Mouse (Mus musculus): Measurements from ENCODE around the gene Ndufs3. TPM values are rescaled to one million over a fixed set of nuclear protein-coding genes. Genes with fewer than 3 reads are reported as not detected.

The Ndufs3 gene
- polyA plus RNA-seq, 1 experiment from 2014 or later, result 251 TPM

- H3K27me3 ChIP-seq (ENCODE audit: insufficient read depth, low read length), result peaks cover 36% of the 10 kb centered on the region
- H3K4me3 ChIP-seq (ENCODE audit: low read length), result peak within 1 kb of the TSS; percentile 54
- peaks cover 10% of the 10 kb centered on the region for H3K4me1 ChIP-seq (ENCODE audit: insufficient read depth, low read length)
- no peaks in the 10 kb centered on the region for H3K36me3 ChIP-seq (ENCODE audit: insufficient read depth, low read length)
- H3K4me2 ChIP-seq (replicated peaks; ENCODE audit: low read depth, low read length), result peak within 1 kb of the TSS; percentile 85
- H3K9ac ChIP-seq (replicated peaks; ENCODE audit: low read length), result peak within 1 kb of the TSS; percentile 66
- H3K9me3 ChIP-seq (ENCODE audit: low read length), result no peaks in the 10 kb centered on the region
- WGBS, result under 1% methylated on average over 43 of the region's 45 CpGs
- ATAC-seq (ENCODE audit: low FRiP score, low TSS enrichment), result peak; percentile 61
- no peak within 1 kb of the TSS for H3K27ac ChIP-seq (ENCODE audit: low read length)
Observed at GRCm38 (mm10) chr2:90885218-90886041, 19.2 kb downstream of the Ndufs3 start, which contains the start of gene C1qtnf4. Gene C1qtnf4, plus strand, starts transcription at chr2:90885860.

DNA sequence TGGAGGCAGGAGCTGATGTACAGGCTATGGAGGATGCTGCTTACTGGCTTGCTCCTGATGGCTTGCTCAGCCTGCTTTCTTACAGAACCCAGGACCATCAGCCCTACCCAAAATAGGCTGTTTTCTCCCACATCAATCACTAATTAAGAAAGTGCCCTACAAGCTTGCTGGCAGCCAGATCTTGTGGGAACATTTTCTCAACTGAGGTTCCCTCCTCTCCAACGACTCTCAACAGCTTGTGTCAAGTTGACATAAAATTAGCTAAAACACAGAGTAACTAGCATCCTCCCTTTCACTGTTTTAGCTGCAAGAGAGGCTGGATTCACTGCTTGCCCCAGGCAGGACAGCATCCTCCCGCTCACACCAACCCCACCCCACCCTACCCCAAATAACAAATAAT, 22.8 kb downstream of the Ndufs3 start:
- WGBS, result 80% methylated on average over 2 of the region's 2 CpGs
- no peaks in the 10 kb centered on the region for H3K9me3 ChIP-seq (ENCODE audit: low read length)
- peaks cover 11% of the 10 kb centered on the region for H3K27me3 ChIP-seq (ENCODE audit: insufficient read depth, low read length)
- peaks cover 6% of the 10 kb centered on the region; the same call in 1 of the 2 replicates for H3K4me1 ChIP-seq (ENCODE audit: insufficient read depth, low read length)
- no peak overlapping the region for H3K4me3 ChIP-seq (ENCODE audit: low read length)
- no peak for ATAC-seq (ENCODE audit: low FRiP score, low TSS enrichment)
- no peaks in the 10 kb centered on the region for H3K36me3 ChIP-seq (ENCODE audit: insufficient read depth, low read length)
- H3K27ac ChIP-seq (ENCODE audit: low read length), result no peak overlapping the region
- no peak overlapping the region for H3K4me2 ChIP-seq (replicated peaks; ENCODE audit: low read depth, low read length)
- H3K9ac ChIP-seq (replicated peaks; ENCODE audit: low read length), result no peak overlapping the region

DNA sequence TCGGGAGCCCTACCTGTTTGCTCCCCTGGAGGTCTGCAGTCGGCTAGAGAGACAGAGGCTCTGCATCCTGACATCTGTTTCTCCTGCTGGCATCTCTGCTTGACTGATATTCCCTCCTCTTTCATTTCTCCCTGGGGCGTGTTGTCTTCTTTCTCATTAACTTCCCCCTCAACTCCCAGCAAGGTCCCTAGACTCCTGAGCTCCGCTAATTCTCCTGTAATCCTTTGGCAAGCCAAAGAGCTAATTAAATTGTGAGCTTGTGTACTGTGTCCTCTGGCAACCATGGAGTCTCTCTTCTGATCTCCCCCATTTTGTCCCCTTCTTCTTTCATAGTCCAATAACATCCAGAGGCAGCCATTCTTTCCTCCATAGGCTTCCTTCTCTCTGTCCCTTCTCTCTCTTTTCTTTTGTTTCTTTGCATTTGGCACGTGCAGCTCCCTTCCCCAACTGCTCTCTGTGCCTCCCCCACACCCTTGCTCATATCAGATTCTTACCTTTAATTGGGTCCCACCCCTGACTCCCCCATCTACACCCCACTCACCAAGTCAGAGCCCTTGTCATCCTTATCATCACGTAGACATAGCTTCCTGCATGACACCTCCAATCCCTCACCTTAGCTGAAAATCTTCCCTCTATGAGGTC, 24.4 kb downstream of the Ndufs3 start:
- Histone ChIP-seq H3K27ac (ENCODE audit: low read length) (no peak overlapping the region), H3K36me3 (ENCODE audit: insufficient read depth, low read length) (no peaks in the 10 kb centered on the region), H3K9ac (replicated peaks; ENCODE audit: low read length) (no peak overlapping the region), H3K9me3 (ENCODE audit: low read length) (no peaks in the 10 kb centered on the region), H3K4me3 (ENCODE audit: low read length) (no peak overlapping the region), H3K4me1 (ENCODE audit: insufficient read depth, low read length) (peaks cover 3% of the 10 kb centered on the region; the same call in 1 of the 2 replicates), H3K27me3 (ENCODE audit: insufficient read depth, low read length) (0 out of 2 replicates have a peak, but pooled peaks cover 3% of the 10 kb centered on the region), H3K4me2 (replicated peaks; ENCODE audit: low read depth, low read length) (no peak overlapping the region)
- ATAC-seq (ENCODE audit: low FRiP score, low TSS enrichment), result no peak
- 29% methylated on average over 6 of the region's 6 CpGs for WGBS

GRCm38 (mm10) chr2:90879419-90879818, 25.2 kb downstream of the Ndufs3 start:
- Histone ChIP-seq H3K4me1 (ENCODE audit: insufficient read depth, low read length) (no peaks in the 10 kb centered on the region), H3K27ac (ENCODE audit: low read length) (no peak overlapping the region), H3K9me3 (ENCODE audit: low read length) (no peaks in the 10 kb centered on the region), H3K27me3 (ENCODE audit: insufficient read depth, low read length) (no peaks in the 10 kb centered on the region), H3K36me3 (ENCODE audit: insufficient read depth, low read length) (no peaks in the 10 kb centered on the region), H3K9ac (replicated peaks; ENCODE audit: low read length) (no peak overlapping the region), H3K4me3 (ENCODE audit: low read length) (no peak overlapping the region), H3K4me2 (replicated peaks; ENCODE audit: low read depth, low read length) (no peak overlapping the region)
- no peak for ATAC-seq (ENCODE audit: low FRiP score, low TSS enrichment)

- H3K9ac ChIP-seq (replicated peaks; ENCODE audit: low read length), result no peak overlapping the region
- no peak overlapping the region for H3K27ac ChIP-seq (ENCODE audit: low read length)
- no peaks in the 10 kb centered on the region for H3K27me3 ChIP-seq (ENCODE audit: insufficient read depth, low read length)
- ATAC-seq (ENCODE audit: low FRiP score, low TSS enrichment), result no peak
- H3K4me2 ChIP-seq (replicated peaks; ENCODE audit: low read depth, low read length), result no peak overlapping the region
- no peaks in the 10 kb centered on the region for H3K9me3 ChIP-seq (ENCODE audit: low read length)
- H3K4me3 ChIP-seq (ENCODE audit: low read length), result no peak overlapping the region
- no peaks in the 10 kb centered on the region for H3K36me3 ChIP-seq (ENCODE audit: insufficient read depth, low read length)
- no peaks in the 10 kb centered on the region for H3K4me1 ChIP-seq (ENCODE audit: insufficient read depth, low read length)
- 67% methylated on average over 5 of the region's 5 CpGs for WGBS
Observed at GRCm38 (mm10) chr2:90877584-90878259, 26.9 kb downstream of the Ndufs3 start.

- Histone ChIP-seq H3K4me1 (ENCODE audit: insufficient read depth, low read length) (no peaks in the 10 kb centered on the region), H3K9ac (replicated peaks; ENCODE audit: low read length) (no peak overlapping the region), H3K9me3 (ENCODE audit: low read length) (no peaks in the 10 kb centered on the region), H3K27me3 (ENCODE audit: insufficient read depth, low read length) (no peaks in the 10 kb centered on the region), H3K4me3 (ENCODE audit: low read length) (no peak overlapping the region), H3K4me2 (replicated peaks; ENCODE audit: low read depth, low read length) (no peak overlapping the region), H3K27ac (ENCODE audit: low read length) (no peak overlapping the region), H3K36me3 (ENCODE audit: insufficient read depth, low read length) (no peaks in the 10 kb centered on the region)
- no peak for ATAC-seq (ENCODE audit: low FRiP score, low TSS enrichment)
- WGBS, result 72% methylated on average over 2 of the region's 2 CpGs
Observed at GRCm38 (mm10) chr2:90875239-90875638, 29.4 kb downstream of the Ndufs3 start.

GRCm38 (mm10) chr2:90874025-90874424, 30.6 kb downstream of the Ndufs3 start:
- H3K4me1 ChIP-seq (ENCODE audit: insufficient read depth, low read length), result no peaks in the 10 kb centered on the region
- H3K27me3 ChIP-seq (ENCODE audit: insufficient read depth, low read length), result no peaks in the 10 kb centered on the region
- no peak overlapping the region for H3K4me3 ChIP-seq (ENCODE audit: low read length)
- ATAC-seq (ENCODE audit: low FRiP score, low TSS enrichment), result no peak
- H3K27ac ChIP-seq (ENCODE audit: low read length), result no peak overlapping the region
- WGBS, result 90% methylated on average over 1 of the region's 1 CpGs
- H3K36me3 ChIP-seq (ENCODE audit: insufficient read depth, low read length), result no peaks in the 10 kb centered on the region
- H3K9ac ChIP-seq (replicated peaks; ENCODE audit: low read length), result no peak overlapping the region
- no peak overlapping the region for H3K4me2 ChIP-seq (replicated peaks; ENCODE audit: low read depth, low read length)
- no peaks in the 10 kb centered on the region for H3K9me3 ChIP-seq (ENCODE audit: low read length)

DNA sequence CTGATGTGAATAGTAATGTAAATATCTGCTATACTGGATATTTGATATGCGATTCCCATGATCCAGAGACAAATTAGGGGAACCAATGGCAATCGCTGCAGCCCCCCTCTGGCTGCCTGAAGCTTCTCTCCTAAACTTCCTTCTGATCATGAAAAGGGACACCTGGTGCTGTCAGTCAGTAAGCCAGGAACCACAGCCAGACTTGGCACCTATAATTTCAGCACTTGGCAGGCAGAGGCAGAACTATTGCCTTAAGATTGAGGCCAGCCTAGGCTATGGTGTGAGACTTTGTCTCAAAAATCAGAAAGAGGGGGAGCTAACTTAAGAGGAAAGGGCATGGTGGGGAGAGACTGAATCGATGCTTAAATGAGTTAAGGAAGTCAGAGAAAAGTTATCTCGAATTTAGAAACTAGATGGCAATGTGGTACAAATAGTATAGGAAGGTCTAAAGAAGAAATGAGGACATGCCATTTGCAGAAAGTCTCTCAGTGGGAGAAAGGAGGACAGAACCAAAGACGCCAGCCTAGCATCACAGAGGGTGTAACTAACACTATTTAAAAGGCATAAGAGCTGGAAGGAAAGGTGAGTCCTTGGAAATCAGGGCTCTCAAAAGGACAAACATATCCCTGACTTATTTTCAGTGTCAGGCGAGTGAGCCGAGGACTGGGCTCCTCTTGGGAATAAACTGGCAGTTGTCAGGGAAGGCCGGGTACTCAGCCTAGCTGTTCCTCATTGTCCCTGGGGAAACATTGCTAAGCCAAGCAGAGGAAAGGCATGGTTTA, 33.3 kb downstream of the Ndufs3 start:
- no peak overlapping the region for H3K27ac ChIP-seq (ENCODE audit: low read length)
- no peaks in the 10 kb centered on the region for H3K27me3 ChIP-seq (ENCODE audit: insufficient read depth, low read length)
- H3K4me3 ChIP-seq (ENCODE audit: low read length), result no peak overlapping the region
- no peak overlapping the region for H3K4me2 ChIP-seq (replicated peaks; ENCODE audit: low read depth, low read length)
- WGBS, result 68% methylated on average over 8 of the region's 8 CpGs
- no peaks in the 10 kb centered on the region for H3K9me3 ChIP-seq (ENCODE audit: low read length)
- H3K9ac ChIP-seq (replicated peaks; ENCODE audit: low read length), result no peak overlapping the region
- ATAC-seq (ENCODE audit: low FRiP score, low TSS enrichment), result no peak
- no peaks in the 10 kb centered on the region for H3K4me1 ChIP-seq (ENCODE audit: insufficient read depth, low read length)
- H3K36me3 ChIP-seq (ENCODE audit: insufficient read depth, low read length), result peaks cover 7% of the 10 kb centered on the region; the same call in 1 of the 2 replicates

- H3K9ac ChIP-seq (replicated peaks; ENCODE audit: low read length), result no peak overlapping the region
Observed at GRCm38 (mm10) chr2:90870136-90870601, 34.5 kb downstream of the Ndufs3 start.

More at GRCm38 (mm10) chr2:90870136-90870601, 34.5 kb downstream of the Ndufs3 start:
- no peak overlapping the region for H3K4me3 ChIP-seq (ENCODE audit: low read length)
- 0 out of 2 replicates have a peak, but pooled peaks have one; percentile 22 for ATAC-seq (ENCODE audit: low FRiP score, low TSS enrichment)
- 34% methylated on average over 4 of the region's 4 CpGs for WGBS
- H3K36me3 ChIP-seq (ENCODE audit: insufficient read depth, low read length), result peaks cover 16% of the 10 kb centered on the region
- H3K27me3 ChIP-seq (ENCODE audit: insufficient read depth, low read length), result no peaks in the 10 kb centered on the region
- no peaks in the 10 kb centered on the region for H3K9me3 ChIP-seq (ENCODE audit: low read length)
- H3K4me2 ChIP-seq (replicated peaks; ENCODE audit: low read depth, low read length), result no peak overlapping the region
- no peak overlapping the region for H3K27ac ChIP-seq (ENCODE audit: low read length)
- no peaks in the 10 kb centered on the region for H3K4me1 ChIP-seq (ENCODE audit: insufficient read depth, low read length)

Data from kidney, embryonic 16.5 days (tissue).